ENCODE assay signal across 27 mouse cellular contexts in the genomic region with DNA sequence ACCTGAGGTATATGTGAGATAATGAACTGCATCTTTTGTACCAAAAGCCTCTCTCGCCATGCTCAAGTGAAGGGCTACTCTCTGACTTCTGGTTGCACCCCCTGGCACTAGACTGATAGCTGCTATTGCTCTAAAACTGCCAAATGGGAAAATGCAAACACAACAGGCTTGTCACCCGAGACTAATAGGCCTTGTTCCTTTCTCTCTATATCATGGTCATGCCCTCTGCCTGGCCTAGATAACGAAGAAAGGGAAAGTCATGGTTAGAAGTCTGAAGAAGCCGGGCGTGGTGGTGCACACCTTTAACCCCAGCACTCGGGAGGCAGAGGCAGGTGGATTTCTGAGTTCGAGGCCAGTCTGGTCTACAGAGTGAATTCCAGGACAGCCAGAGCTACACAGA. TPM values are rescaled to one million over a fixed set of nuclear protein-coding genes. Genes with fewer than 3 reads are reported as not detected.
DNase-seq lines count a peak whose midpoint lies in the region; ATAC-seq and TF ChIP-seq lines count a peak whose summit lies in the region.
"Had no signal": no experiment of that assay in that cellular context is flagged by ENCODE, and none has a peak within 500 bp of the region (broad histone marks: within the 10 kb centered on the region; RNA-seq: fewer than 3 reads in every experiment).

No protein-coding gene starts in this region.

- no peaks in the 10 kb centered on the region for H3K9me3 ChIP-seq in MEL (replicated peaks; ENCODE audit: insufficient read depth, low read length)
- H3K9me3 ChIP-seq in liver, embryonic 11.5 days (ENCODE audit: control insufficient read depth, low read length) = no peaks in the 10 kb centered on the region
- no peaks in the 10 kb centered on the region for H3K9me3 ChIP-seq in liver, postnatal 0 days (ENCODE audit: low read length)
- H3K9me3 ChIP-seq: embryonic facial prominence, embryonic 10.5 days; hindbrain, embryonic 15.5 days; limb, embryonic 12.5 days; megakaryocyte, embryonic 14.5 days; midbrain, embryonic 15.5 days; neural tube, embryonic 12.5 days had no signal

- H3K4me1 ChIP-seq in MEL (ENCODE audit: control insufficient read depth in 1 of 2, insufficient read depth in 2 of 2, low read length in 2 of 2) = peaks cover 0 to 9% of the 10 kb centered on the region in 2 experiments; a peak in 2 of 4 replicates
- peaks cover 18% of the 10 kb centered on the region for H3K4me1 ChIP-seq in liver, embryonic 11.5 days (replicated peaks; ENCODE audit: control insufficient read depth, insufficient read depth, low read length)
- peaks cover 2% of the 10 kb centered on the region for H3K4me1 ChIP-seq in liver, postnatal 0 days (ENCODE audit: insufficient read depth)
- no peaks in the 10 kb centered on the region; the same call in 1 of the 2 replicates for H3K4me1 ChIP-seq in lung, adult 2 months (ENCODE audit: control insufficient read depth, insufficient read depth, low read length)

- ATAC-seq in liver, embryonic 11.5 days (replicated peaks; ENCODE audit: low FRiP score) = peak; percentile 78
- ATAC-seq in liver, postnatal 0 days = peak; percentile 68
- ATAC-seq: activated CD4-positive, CD25-positive, alpha-beta regulatory T cell, adult 4 months; midbrain, embryonic 15.5 days had no signal

- no peak overlapping the region for H3K4me2 ChIP-seq in liver, embryonic 11.5 days
- no peak overlapping the region for H3K4me2 ChIP-seq in liver, postnatal 0 days (ENCODE audit: low read depth, low read length)
- H3K4me2 ChIP-seq: hindbrain, embryonic 15.5 days; limb, embryonic 12.5 days; lung, embryonic 14.5 days; midbrain, embryonic 15.5 days; neural tube, embryonic 12.5 days had no signal

- H3K27ac ChIP-seq in MEL (ENCODE audit: control insufficient read depth, low read depth, low read length) = no peak overlapping the region
- peak overlapping the region; percentile 75 for H3K27ac ChIP-seq in liver, embryonic 11.5 days (ENCODE audit: low read depth, low read length)
- no peak overlapping the region for H3K27ac ChIP-seq in liver, postnatal 0 days (ENCODE audit: low read depth)
- H3K27ac ChIP-seq: hindbrain, embryonic 15.5 days; layer of hippocampus, adult 2 months; limb, embryonic 12.5 days; midbrain, embryonic 15.5 days; neural tube, embryonic 12.5 days had no signal

- TF ChIP-seq CTCF in MEL (IDR thresholded peaks at IDR 0.05 in 2 of 3, conservative IDR thresholded peaks at IDR 0.05 in 1 of 3; ENCODE audit: control insufficient read depth in 1 of 3, insufficient read depth in 1 of 3, low read depth in 2 of 3, low read length in 3 of 3, poor library complexity in 1 of 3, severe bottlenecking in 1 of 3) = no peak
- TF ChIP-seq CTCF in liver, postnatal 0 days (IDR thresholded peaks at IDR 0.05; ENCODE audit: low read depth) = no peak
- no peak for TF ChIP-seq CTCF in lung, adult 2 months (IDR thresholded peaks at IDR 0.05; ENCODE audit: insufficient read depth, low read length)

- TF ChIP-seq RAD21 in MEL (IDR thresholded peaks at IDR 0.05; ENCODE audit: low read depth, low read length) = no peak

- peak; percentile 67 for DNase-seq in MEL (ENCODE audit: low read depth, low spot score)
- DNase-seq in c-Kit-positive CD71-positive TER-119-negative erythroid progenitor cells, embryonic 14.5 days (ENCODE audit: low read depth) = peak; percentile 51
- no peak for DNase-seq in liver, embryonic 11.5 days (ENCODE audit: low spot score)
- DNase-seq in liver, postnatal 0 days = no peak
- no peak for DNase-seq in right cerebral cortex, adult 2 months (ENCODE audit: low spot score in 2 of 2)
- no peak for DNase-seq in embryo, embryonic 11 days
- DNase-seq in lung, adult 2 months = no peak
- DNase-seq: adrenal gland, adult 8-10 months; cerebellum, adult 8-10 months; cerebellum, postnatal 36 days; heart, postnatal 4 days; kidney, adult 9 months; kidney, postnatal 14 days; right cerebral cortex, adult 18-20 months had no signal

- H3K27me3 ChIP-seq in MEL (ENCODE audit: control insufficient read depth in 1 of 2, insufficient read depth in 2 of 2, low read length in 2 of 2) = peaks cover 0 to 1% of the 10 kb centered on the region in 2 experiments; a peak in 2 of 4 replicates
- H3K27me3 ChIP-seq in liver, embryonic 11.5 days (replicated peaks; ENCODE audit: control insufficient read depth, insufficient read depth, low read length) = peaks cover 2% of the 10 kb centered on the region
- H3K27me3 ChIP-seq in liver, postnatal 0 days (ENCODE audit: insufficient read depth, low read length) = peaks cover under 1% of the 10 kb centered on the region; the same call in 1 of the 2 replicates
- H3K27me3 ChIP-seq: limb, embryonic 12.5 days; midbrain, embryonic 15.5 days; neural tube, embryonic 12.5 days had no signal

- H3K36me3 ChIP-seq in MEL (ENCODE audit: control insufficient read depth in 1 of 2, insufficient read depth in 2 of 2, low read length in 2 of 2) = peaks cover 0 to 10% of the 10 kb centered on the region in 2 experiments; a peak in 2 of 4 replicates
- peaks cover 3% of the 10 kb centered on the region; the same call in 1 of the 2 replicates for H3K36me3 ChIP-seq in liver, embryonic 11.5 days (ENCODE audit: control insufficient read depth, insufficient read depth, low read length)
- peaks cover 5% of the 10 kb centered on the region; the same call in 1 of the 2 replicates for H3K36me3 ChIP-seq in liver, postnatal 0 days (replicated peaks; ENCODE audit: insufficient read depth, low read length)

- H3K79me2 ChIP-seq in MEL (ENCODE audit: control insufficient read depth, insufficient read depth, low read length, poor library complexity) = no peaks in the 10 kb centered on the region

- TF ChIP-seq EP300 in MEL (IDR thresholded peaks at IDR 0.05; ENCODE audit: low read depth in 1 of 2, low read length in 2 of 2) = peak; percentile 43 to 57
- TF ChIP-seq EP300 in liver, postnatal 0 days (IDR thresholded peaks at IDR 0.05; ENCODE audit: low read depth) = peak; percentile 51; the same call in 1 of the 2 replicates

- no peak overlapping the region for H3K9ac ChIP-seq in MEL (ENCODE audit: control insufficient read depth, low read depth, low read length, poor library complexity, severe bottlenecking)
- H3K9ac ChIP-seq in liver, embryonic 11.5 days (ENCODE audit: low read depth, low read length) = peak overlapping the region; percentile 43; the same call in 1 of the 2 replicates
- H3K9ac ChIP-seq in liver, postnatal 0 days (replicated peaks) = no peak overlapping the region
- H3K9ac ChIP-seq: hindbrain, embryonic 15.5 days; limb, embryonic 12.5 days; lung, embryonic 14.5 days; midbrain, embryonic 15.5 days; neural tube, embryonic 12.5 days had no signal

- no peak overlapping the region for H3K4me3 ChIP-seq in MEL (ENCODE audit: control insufficient read depth in 1 of 2, insufficient read depth in 1 of 2, low read depth in 2 of 2, low read length in 2 of 2)
- no peak overlapping the region for H3K4me3 ChIP-seq in liver, embryonic 11.5 days (ENCODE audit: low read depth, low read length)
- H3K4me3 ChIP-seq in liver, postnatal 0 days (ENCODE audit: low read depth, low read length) = no peak overlapping the region
- no peak overlapping the region for H3K4me3 ChIP-seq in lung, adult 2 months (replicated peaks; ENCODE audit: extremely low read depth, low read depth, low read length)
- H3K4me3 ChIP-seq: embryonic facial prominence, embryonic 10.5 days; hindbrain, embryonic 15.5 days; layer of hippocampus, adult 2 months; limb, embryonic 12.5 days; megakaryocyte, embryonic 14.5 days; midbrain, embryonic 15.5 days; neural tube, embryonic 12.5 days had no signal

- no peak for TF ChIP-seq POLR2A in MEL (IDR thresholded peaks at IDR 0.05; ENCODE audit: control insufficient read depth in 1 of 2, insufficient read depth in 1 of 2, low read depth in 1 of 2, low read length in 2 of 2, poor library complexity in 1 of 2)
- TF ChIP-seq POLR2A in lung, adult 2 months (IDR thresholded peaks at IDR 0.05; ENCODE audit: borderline replicate concordance, extremely low read depth, low read depth, low read length) = no peak

- WGBS in liver, embryonic 11.5 days = 54% methylated on average over 7 of the region's 7 CpGs
- WGBS in liver, postnatal 0 days (ENCODE audit: insufficient replicate concordance) = 49% methylated on average over 7 of the region's 7 CpGs
- WGBS in lung, adult 2 months = 74% methylated on average over 7 of the region's 7 CpGs

TF ChIP-seq in MEL, 35 proteins besides CTCF, POLR2A, EP300 and RAD21 (continues in another document):
- TF ChIP-seq UBTF (IDR thresholded peaks at IDR 0.05; ENCODE audit: borderline replicate concordance, insufficient read depth, low read depth, low read length) (no peak), TAL1 (IDR thresholded peaks at IDR 0.05; ENCODE audit: low read length) (peak; percentile 49)

RNA-seq across cellular contexts. Expression of a gene that starts 5.3 kb away (rescaled TPM):
- not detected in 2 replicates for total RNA-seq in MEL (2012; rRNA removed)
- polyA plus RNA-seq in MEL (2012; ENCODE audit: insufficient read depth in 1 of 2, insufficient read length in 2 of 2, low read depth in 1 of 2, low replicate concordance in 2 of 2, missing spikeins in 1 of 2) = under 1 TPM in 1 of 2 experiments, not detected in 1; 0.33 TPM
- 1.4 and 1.8 TPM in 2 replicates for polyA plus RNA-seq in liver, embryonic 11.5 days (2014; fragmentation: Nextera tagmentation; extraction: Ambion mirVana)
- 0.43 and 0.52 TPM in 2 replicates for polyA plus RNA-seq in liver, postnatal 0 days (2015; fragmentation: Nextera tagmentation; extraction: Ambion mirVana)
- polyA plus RNA-seq in lung, adult 2 months (2012; rRNA removed) = 8.3 and 8.8 TPM in 2 replicates
- polyA plus RNA-seq: activated CD4-positive, CD25-positive, alpha-beta regulatory T cell, adult 4 months had no signal

RNA-seq across cellular contexts. Expression of a gene that starts 34.9 kb away (rescaled TPM):
- total RNA-seq in MEL (2012; rRNA removed) = 12.1 and 13.6 TPM in 2 replicates
- 10 to 100 TPM in 1 of 2 experiments, not detected in 1; 22.6 TPM for polyA plus RNA-seq in MEL (2012; ENCODE audit: insufficient read depth in 1 of 2, insufficient read length in 2 of 2, low read depth in 1 of 2, low replicate concordance in 2 of 2, missing spikeins in 1 of 2)
- 8.3 and 8.5 TPM in 2 replicates for polyA plus RNA-seq in liver, embryonic 11.5 days (2014; fragmentation: Nextera tagmentation; extraction: Ambion mirVana)
- polyA plus RNA-seq in liver, postnatal 0 days (2015; fragmentation: Nextera tagmentation; extraction: Ambion mirVana) = 2.3 and 2.5 TPM in 2 replicates
- 12.1 and 13.7 TPM in 2 replicates for polyA plus RNA-seq in lung, adult 2 months (2012; rRNA removed)

RNA-seq across cellular contexts. Expression of a gene that starts 36.0 kb away (rescaled TPM):
- total RNA-seq in MEL (2012; rRNA removed) = 0.31 and 0.62 TPM in 2 replicates
- 1 to 10 TPM in 1 of 2 experiments, not detected in 1; 1.3 TPM for polyA plus RNA-seq in MEL (2012; ENCODE audit: insufficient read depth in 1 of 2, insufficient read length in 2 of 2, low read depth in 1 of 2, low replicate concordance in 2 of 2, missing spikeins in 1 of 2)
- not detected in 2 replicates for polyA plus RNA-seq in liver, embryonic 11.5 days (2014; fragmentation: Nextera tagmentation; extraction: Ambion mirVana)
- polyA plus RNA-seq in liver, postnatal 0 days (2015; fragmentation: Nextera tagmentation; extraction: Ambion mirVana) = 0.33 TPM in 1 of 2 replicates, not detected in the other
- polyA plus RNA-seq in lung, adult 2 months (2012; rRNA removed) = 58.9 and 61.4 TPM in 2 replicates
- total RNA-seq: adrenal gland, adult 8-10 months; gastrocnemius, adult 18-20 months; heart, postnatal 4 days; left cerebral cortex, postnatal 14 days had no signal
- polyA plus RNA-seq: embryonic facial prominence, embryonic 10.5 days; forebrain, embryonic 11.5 days; intestine, embryonic 14.5 days; limb, embryonic 12.5 days; lung, embryonic 14.5 days; midbrain, embryonic 15.5 days; neural tube, embryonic 12.5 days had no signal

RNA-seq across cellular contexts. Expression of a gene that starts 43.2 kb away (rescaled TPM):
- 4.1 and 5.3 TPM in 2 replicates for total RNA-seq in MEL (2012; rRNA removed)
- 10 to 100 TPM in 1 of 2 experiments, not detected in 1; 13.8 TPM for polyA plus RNA-seq in MEL (2012; ENCODE audit: insufficient read depth in 1 of 2, insufficient read length in 2 of 2, low read depth in 1 of 2, low replicate concordance in 2 of 2, missing spikeins in 1 of 2)
- polyA plus RNA-seq in liver, embryonic 11.5 days (2014; fragmentation: Nextera tagmentation; extraction: Ambion mirVana) = 2.4 and 2.5 TPM in 2 replicates
- polyA plus RNA-seq in liver, postnatal 0 days (2015; fragmentation: Nextera tagmentation; extraction: Ambion mirVana) = 4.8 TPM in 2 replicates
- 19.4 and 20.4 TPM in 2 replicates for polyA plus RNA-seq in lung, adult 2 months (2012; rRNA removed)

Comparison
In these comparisons a context has a peak if more than half of its experiments do, and no peak if none do; other contexts are left out.
1. DNase-seq: peak in MEL (single experiment) and c-Kit-positive CD71-positive TER-119-negative erythroid progenitor cells, embryonic 14.5 days (single experiment); none in liver, embryonic 11.5 days (single experiment), liver, postnatal 0 days (single experiment), right cerebral cortex, adult 2 months (0 of 2), embryo, embryonic 11 days (single experiment) and lung, adult 2 months (single experiment).
2. RNA of a gene that starts 36.0 kb away (polyA plus RNA-seq): 58.9 to 61.4 TPM in lung, adult 2 months; 1.3 TPM in MEL, not detected in liver, embryonic 11.5 days and 0.33 TPM in liver, postnatal 0 days; every median in the first group is over 10 times any median in the second.